Mouse (Mus musculus) neural tube, embryonic 13.5 days (tissue): ENCODE measurements around the gene Tspan13. TPM values are rescaled to one million over a fixed set of nuclear protein-coding genes. Genes with fewer than 3 reads are reported as not detected.

Source experiments
- ATAC-seq: fragments of 200-750 bp; cut with Nextera tagmentation; 2 replicates; pipeline ENCODE4 v1.8.0; 2017; ENCODE audit warnings: low read depth, mild to moderate bottlenecking, moderate TSS enrichment, moderate library complexity
- H3K27ac ChIP-seq: fragments of 300-500 bp; sonication (generic); replicated peaks from 2 replicates; pipeline ENCODE4 v1.5.1; 2015; ENCODE audit warnings: moderate library complexity, mild to moderate bottlenecking, inconsistent platforms
- H3K27me3 ChIP-seq: fragments of 300-500 bp; sonication (generic); 2 replicates; pipeline ENCODE4 v1.6.1; 2015; ENCODE audit warnings: mild to moderate bottlenecking, inconsistent platforms
- H3K36me3 ChIP-seq: fragments of 300-500 bp; sonication (generic); 2 replicates; pipeline ENCODE4 v1.6.1; 2015; ENCODE audit warnings: mild to moderate bottlenecking, inconsistent platforms
- H3K4me1 ChIP-seq: fragments of 300-500 bp; sonication (generic); replicated peaks from 2 replicates; pipeline ENCODE4 v1.6.1; 2015; ENCODE audit warnings: inconsistent platforms
- H3K4me2 ChIP-seq: fragments of 300-500 bp; sonication (generic); 2 replicates; pipeline ENCODE4 v1.6.1; 2015; ENCODE audit warnings: inconsistent platforms, mild to moderate bottlenecking, moderate library complexity
- H3K4me3 ChIP-seq: fragments of 300-500 bp; sonication (generic); 2 replicates; pipeline ENCODE4 v1.5.1; 2015; ENCODE audit warnings: mild to moderate bottlenecking, inconsistent platforms
- H3K9ac ChIP-seq: fragments of 300-500 bp; sonication (generic); 2 replicates; pipeline ENCODE4 v1.6.1; 2015; ENCODE audit warnings: moderate library complexity, mild to moderate bottlenecking, inconsistent platforms
- H3K9me3 ChIP-seq: fragments of 300-500 bp; sonication (generic); 2 replicates; pipeline ENCODE4 v1.6.1; 2016; ENCODE audit warnings: inconsistent platforms
- WGBS: fragments of 180-500 bp; shearing (Covaris S2); methylation state at CpG from one replicate; pipeline ENCODE4 v1.1.7; 2015; 5-methylcytosine and 5-hydroxymethylcytosine counted together
- polyA plus RNA-seq: library from polyadenylated mRNA; unstranded; fragments of >200 nt; fragmentation: Nextera tagmentation; extraction: Ambion mirVana; gene quantifications from 2 replicates; pipeline ENCODE4 v1.2.1, GENCODE M21; 2015

Tspan13 gene
- polyA plus RNA-seq, 1 experiment from 2014 or later = 392 TPM

- Histone ChIP-seq H3K9me3 (no peaks in the 10 kb centered on the region), H3K9ac (no peak overlapping the region), H3K4me1 (peaks cover 7% of the 10 kb centered on the region), H3K4me2 (no peak overlapping the region), H3K36me3 (no peaks in the 10 kb centered on the region), H3K4me3 (no peak overlapping the region), H3K27me3 (no peaks in the 10 kb centered on the region), H3K27ac (no peak overlapping the region)
- 48% methylated on average over 5 of the region's 5 CpGs for WGBS
- ATAC-seq = no peak
Observed at GRCm38 (mm10) chr12:36046196-36046595, 3.9 kb upstream of the Tspan13 start.

GRCm38 (mm10) chr12:36044691-36045090, 2.4 kb upstream of the Tspan13 start:
- no peak for ATAC-seq
- Histone ChIP-seq H3K4me1 (peaks cover 22% of the 10 kb centered on the region), H3K9me3 (no peaks in the 10 kb centered on the region), H3K36me3 (no peaks in the 10 kb centered on the region), H3K9ac (no peak overlapping the region), H3K4me3 (no peak overlapping the region), H3K27ac (no peak overlapping the region), H3K4me2 (no peak overlapping the region), H3K27me3 (no peaks in the 10 kb centered on the region)
- WGBS = 72% methylated on average over 2 of the region's 2 CpGs

GRCm38 (mm10) chr12:36041703-36042347, 475 bp downstream of the Tspan13 start:
- under 1% methylated on average over 43 of the region's 50 CpGs for WGBS
- Histone ChIP-seq H3K27me3 (no peaks in the 10 kb centered on the region), H3K9me3 (no peaks in the 10 kb centered on the region), H3K4me1 (peaks cover 26% of the 10 kb centered on the region), H3K4me3 (peak overlapping the region; percentile 93), H3K9ac (peak overlapping the region; percentile 99), H3K36me3 (no peaks in the 10 kb centered on the region), H3K4me2 (peak overlapping the region; percentile 73), H3K27ac (peak overlapping the region; percentile 95)
- peak; percentile 88 for ATAC-seq

- Histone ChIP-seq H3K36me3 (no peaks in the 10 kb centered on the region), H3K4me1 (peaks cover 26% of the 10 kb centered on the region), H3K4me3 (peak overlapping the region; percentile 93), H3K4me2 (peak overlapping the region; percentile 73), H3K27me3 (no peaks in the 10 kb centered on the region), H3K9me3 (no peaks in the 10 kb centered on the region), H3K9ac (peak overlapping the region; percentile 99), H3K27ac (0 out of 2 replicates have a peak overlapping the region, but pooled peaks have one; percentile 95)
- WGBS = 38% methylated on average over 4 of the region's 4 CpGs
- ATAC-seq = no peak
Observed at GRCm38 (mm10) chr12:36041281-36041589, 1.1 kb downstream of the Tspan13 start.

- Histone ChIP-seq H3K4me3 (peak overlapping the region; percentile 93), H3K27ac (0 out of 2 replicates have a peak overlapping the region, but pooled peaks have one; percentile 38), H3K4me2 (peak overlapping the region; percentile 73), H3K9ac (peak overlapping the region; percentile 99), H3K36me3 (no peaks in the 10 kb centered on the region), H3K9me3 (no peaks in the 10 kb centered on the region), H3K4me1 (peaks cover 26% of the 10 kb centered on the region), H3K27me3 (no peaks in the 10 kb centered on the region)
- 52% methylated on average over 10 of the region's 10 CpGs for WGBS
- no peak for ATAC-seq
Observed at GRCm38 (mm10) chr12:36040571-36041280, 1.6 kb downstream of the Tspan13 start.

- no peak for ATAC-seq
- Histone ChIP-seq H3K27ac (no peak overlapping the region), H3K9me3 (no peaks in the 10 kb centered on the region), H3K4me3 (peak overlapping the region; percentile 93), H3K36me3 (no peaks in the 10 kb centered on the region), H3K4me2 (peak overlapping the region; percentile 73), H3K27me3 (no peaks in the 10 kb centered on the region), H3K9ac (peak overlapping the region; percentile 41), H3K4me1 (peaks cover 26% of the 10 kb centered on the region)
- WGBS = 76% methylated on average over 9 of the region's 9 CpGs
Observed at GRCm38 (mm10) chr12:36039541-36040084, 2.7 kb downstream of the Tspan13 start.

GRCm38 (mm10) chr12:36036776-36037175, 5.5 kb downstream of the Tspan13 start:
- Histone ChIP-seq H3K4me3 (no peak overlapping the region), H3K27me3 (no peaks in the 10 kb centered on the region), H3K4me2 (no peak overlapping the region), H3K36me3 (no peaks in the 10 kb centered on the region), H3K9me3 (no peaks in the 10 kb centered on the region), H3K4me1 (peaks cover 27% of the 10 kb centered on the region), H3K27ac (no peak overlapping the region), H3K9ac (no peak overlapping the region)
- no peak for ATAC-seq
- 88% methylated on average over 10 of the region's 10 CpGs for WGBS

GRCm38 (mm10) chr12:36036121-36036520, 6.2 kb downstream of the Tspan13 start:
- no peaks in the 10 kb centered on the region for H3K36me3 ChIP-seq
- H3K4me2 ChIP-seq = no peak overlapping the region
- peaks cover 24% of the 10 kb centered on the region for H3K4me1 ChIP-seq
- H3K27ac ChIP-seq = no peak overlapping the region
- ATAC-seq = no peak
- H3K9me3 ChIP-seq = no peaks in the 10 kb centered on the region
- whole genome bisulfite sequencing = 97% methylated on average over 7 of the region's 7 CpGs
- no peaks in the 10 kb centered on the region for H3K27me3 ChIP-seq
- no peak overlapping the region for H3K9ac ChIP-seq
- H3K4me3 ChIP-seq = no peak overlapping the region

- no peak overlapping the region for H3K4me2 ChIP-seq
- H3K9me3 ChIP-seq = no peaks in the 10 kb centered on the region
- no peak overlapping the region for H3K27ac ChIP-seq
- no peak overlapping the region for H3K4me3 ChIP-seq
- no peak for ATAC-seq
- WGBS = 93% methylated on average over 6 of the region's 6 CpGs
- H3K4me1 ChIP-seq = peaks cover 17% of the 10 kb centered on the region
- H3K27me3 ChIP-seq = no peaks in the 10 kb centered on the region
- H3K9ac ChIP-seq = no peak overlapping the region
- H3K36me3 ChIP-seq = no peaks in the 10 kb centered on the region
Observed at GRCm38 (mm10) chr12:36035501-36035900, 6.8 kb downstream of the Tspan13 start.

- Histone ChIP-seq H3K4me1 (peaks cover 19% of the 10 kb centered on the region), H3K27ac (0 out of 2 replicates have a peak overlapping the region, but pooled peaks have one; percentile 7), H3K9me3 (no peaks in the 10 kb centered on the region), H3K4me3 (no peak overlapping the region), H3K27me3 (no peaks in the 10 kb centered on the region), H3K9ac (no peak overlapping the region), H3K36me3 (no peaks in the 10 kb centered on the region), H3K4me2 (no peak overlapping the region)
- ATAC-seq = no peak
- WGBS = 75% methylated on average over 4 of the region's 4 CpGs
Observed at GRCm38 (mm10) chr12:36032419-36032818, 9.9 kb downstream of the Tspan13 start.

GRCm38 (mm10) chr12:36030660-36031363, 11.5 kb downstream of the Tspan13 start:
- H3K9me3 ChIP-seq = no peaks in the 10 kb centered on the region
- no peak for ATAC-seq
- H3K9ac ChIP-seq = no peak overlapping the region
- no peak overlapping the region for H3K4me2 ChIP-seq
- H3K4me1 ChIP-seq = peaks cover 23% of the 10 kb centered on the region
- no peak overlapping the region for H3K4me3 ChIP-seq
- H3K27me3 ChIP-seq = no peaks in the 10 kb centered on the region
- WGBS = 87% methylated on average over 12 of the region's 12 CpGs
- no peaks in the 10 kb centered on the region for H3K36me3 ChIP-seq
- no peak overlapping the region for H3K27ac ChIP-seq

- ATAC-seq = no peak
- Histone ChIP-seq H3K27me3 (no peaks in the 10 kb centered on the region), H3K4me2 (no peak overlapping the region), H3K9me3 (no peaks in the 10 kb centered on the region), H3K4me3 (no peak overlapping the region), H3K9ac (no peak overlapping the region), H3K36me3 (no peaks in the 10 kb centered on the region), H3K27ac (no peak overlapping the region), H3K4me1 (peaks cover 23% of the 10 kb centered on the region)
- WGBS = 85% methylated on average over 4 of the region's 6 CpGs
Observed at GRCm38 (mm10) chr12:36029687-36030086, 12.6 kb downstream of the Tspan13 start.
